Comparison of ENCODE assay signal across 10 mouse cellular contexts in the genomic region with DNA sequence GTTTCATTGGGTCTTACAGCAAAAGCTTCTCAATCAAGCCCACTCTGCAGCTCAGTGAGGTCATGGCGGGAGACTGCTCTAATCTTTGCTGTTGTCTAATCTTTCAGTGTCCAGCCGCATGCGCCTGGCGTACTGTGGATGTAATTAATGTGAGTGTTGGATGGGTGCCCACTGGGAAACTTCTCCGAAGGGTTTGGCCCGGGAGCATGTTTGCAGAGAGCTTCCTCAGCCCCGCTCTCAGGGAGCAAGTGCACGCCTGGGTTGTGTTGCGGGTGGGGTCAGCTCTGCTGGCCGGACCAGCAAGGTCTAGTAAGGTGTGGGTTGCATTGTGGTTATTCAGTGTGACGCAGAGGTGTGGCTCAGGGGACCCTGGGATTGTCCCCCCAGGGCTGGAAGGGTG. TPM values are rescaled to one million over a fixed set of nuclear protein-coding genes. Genes with fewer than 3 reads are reported as not detected.
DNase-seq lines count a peak whose midpoint lies in the region; ATAC-seq and TF ChIP-seq lines count a peak whose summit lies in the region.
"Had no signal": no experiment of that assay in that cellular context is flagged by ENCODE, and none has a peak within 500 bp of the region (broad histone marks: within the 10 kb centered on the region; RNA-seq: fewer than 3 reads in every experiment).

No protein-coding gene starts in this region.

- no peak overlapping the region for H3K4me2 ChIP-seq in liver, embryonic 12.5 days
- no peak overlapping the region for H3K4me2 ChIP-seq in intestine, postnatal 0 days (replicated peaks; ENCODE audit: low read depth)

- DNase-seq in liver (peak; percentile 35), adipocyte (ENCODE audit: low spot score) (no peak)
- peak; percentile 91 for DNase-seq in lung, postnatal 10 days
- no peak for DNase-seq in embryo, embryonic 10 days (ENCODE audit: low spot score)
- DNase-seq in left cerebral cortex, postnatal 14 days (ENCODE audit: low spot score in 2 of 2), result no peak

- no peak for ATAC-seq in liver, embryonic 12.5 days
- ATAC-seq in erythroid progenitor cell, adult 5-6 weeks (replicated peaks; ENCODE audit: low FRiP score, poor library complexity, severe bottlenecking), result 0 out of 2 replicates have a peak, but pooled peaks have one; percentile 19
- ATAC-seq in intestine, postnatal 0 days, result no peak

- H3K4me3 ChIP-seq in liver, embryonic 12.5 days, result no peak overlapping the region
- H3K4me3 ChIP-seq in intestine, postnatal 0 days (ENCODE audit: low read depth, low read length), result no peak overlapping the region

- intact Hi-C loops in left cerebral cortex, postnatal 14 days (cut with DNase I), result no loop called here

- 0 out of 2 replicates have a peak, but pooled peaks cover 5% of the 10 kb centered on the region for H3K36me3 ChIP-seq in liver, embryonic 12.5 days
- no peaks in the 10 kb centered on the region for H3K36me3 ChIP-seq in intestine, postnatal 0 days (ENCODE audit: control insufficient read depth, insufficient read depth)

- H3K9ac ChIP-seq in liver, embryonic 12.5 days, result no peak overlapping the region
- H3K9ac ChIP-seq in intestine, postnatal 0 days (ENCODE audit: low read depth, low read length), result no peak overlapping the region

- H3K27me3 ChIP-seq in liver, embryonic 12.5 days (replicated peaks), result no peaks in the 10 kb centered on the region
- no peaks in the 10 kb centered on the region for H3K27me3 ChIP-seq in intestine, postnatal 0 days (replicated peaks; ENCODE audit: control insufficient read depth, insufficient read depth, low read length)

- 63% methylated on average over 11 of the region's 11 CpGs for WGBS in liver, embryonic 12.5 days (ENCODE audit: insufficient replicate concordance)
- 9% methylated on average over 11 of the region's 11 CpGs for WGBS in intestine, postnatal 0 days

- no peak for TF ChIP-seq CTCF in intestine, postnatal 0 days (IDR thresholded peaks at IDR 0.05; ENCODE audit: low read depth)

- H3K4me1 ChIP-seq in liver, embryonic 12.5 days, result peaks cover 64% of the 10 kb centered on the region
- H3K4me1 ChIP-seq in intestine, postnatal 0 days (replicated peaks; ENCODE audit: control insufficient read depth, insufficient read depth, low read length), result peaks cover 30% of the 10 kb centered on the region

- no peak overlapping the region for H3K27ac ChIP-seq in liver, embryonic 12.5 days
- H3K27ac ChIP-seq in intestine, postnatal 0 days (ENCODE audit: low read depth, low read length), result peak overlapping the region; percentile 64
- H3K27ac ChIP-seq: macrophage had no signal

- no peaks in the 10 kb centered on the region for H3K9me3 ChIP-seq in liver, embryonic 12.5 days (replicated peaks)
- no peaks in the 10 kb centered on the region for H3K9me3 ChIP-seq in intestine, postnatal 0 days (ENCODE audit: control insufficient read depth)
- H3K9me3 ChIP-seq: G1E had no signal

RNA-seq across cellular contexts. Expression of gene Zfp710, which starts 27.6 kb away (rescaled TPM):
- 7.2 and 8.9 TPM in 2 replicates for polyA plus RNA-seq in liver, embryonic 12.5 days (2016; fragmentation: Nextera tagmentation; extraction: Ambion mirVana)
- total RNA-seq in erythroid progenitor cell, adult 5-6 weeks (2015; ENCODE audit: low replicate concordance), result 5.4 and 10.9 TPM in 2 replicates
- total RNA-seq in erythroid progenitor cell, adult 5-6 weeks (2017; ENCODE audit: low replicate concordance), result 2.4 and 3.6 TPM in 2 replicates
- polyA plus RNA-seq in intestine, postnatal 0 days (2015; fragmentation: Nextera tagmentation; extraction: Ambion mirVana), result 8.5 and 9.4 TPM in 2 replicates
- total RNA-seq in left cerebral cortex, postnatal 14 days (2021), result 10 to 100 TPM; 15.7 to 16.0 TPM

Comparison
In these comparisons a context has a peak if more than half of its experiments do, and no peak if none do; other contexts are left out.
1. DNase-seq: peak in liver (single experiment) and lung, postnatal 10 days (single experiment); none in embryo, embryonic 10 days (single experiment), adipocyte (single experiment) and left cerebral cortex, postnatal 14 days (0 of 2).